Mouse (Mus musculus): ENCODE measurements around the gene Ncstn. TPM values are rescaled to one million over a fixed set of nuclear protein-coding genes. Genes with fewer than 3 reads are reported as not detected.

Ncstn gene
- polyA plus RNA-seq, 1 experiment from 2014 or later = 129 TPM

GRCm38 (mm10) chr1:172027010-172027808 is 55.4 kb downstream of the Ncstn start:
- peak overlapping the region; percentile 87 for H3K27ac ChIP-seq
- 1% methylated on average over 44 of the region's 54 CpGs for WGBS
- peak overlapping the region; percentile 65 for H3K4me2 ChIP-seq (ENCODE audit: low read length)
- peak; percentile 94 for ATAC-seq (replicated peaks; ENCODE audit: low FRiP score, low read depth)
- H3K36me3 ChIP-seq (ENCODE audit: insufficient read depth, low read length) = no peaks in the 10 kb centered on the region
- TF ChIP-seq CTCF (IDR thresholded peaks at IDR 0.05; ENCODE audit: low read depth) = no peak
- no peaks in the 10 kb centered on the region for H3K27me3 ChIP-seq (ENCODE audit: insufficient read depth, low read length)
- peak overlapping the region; percentile 93 for H3K4me3 ChIP-seq (replicated peaks; ENCODE audit: low read depth, low read length)
- peaks cover 19% of the 10 kb centered on the region for H3K4me1 ChIP-seq (replicated peaks; ENCODE audit: insufficient read depth, low read length)
- no peaks in the 10 kb centered on the region for H3K9me3 ChIP-seq (replicated peaks; ENCODE audit: low read length)
- DNase-seq (ENCODE audit: low spot score) = peak; percentile 90
- peak overlapping the region; percentile 93 for H3K9ac ChIP-seq (ENCODE audit: low read depth, low read length)

GRCm38 (mm10) chr1:172026201-172026901 is 56.2 kb downstream of the Ncstn start:
- Histone ChIP-seq H3K4me2 (ENCODE audit: low read length) (peak overlapping the region; percentile 65), H3K4me3 (replicated peaks; ENCODE audit: low read depth, low read length) (peak overlapping the region; percentile 93), H3K4me1 (replicated peaks; ENCODE audit: insufficient read depth, low read length) (peaks cover 19% of the 10 kb centered on the region), H3K36me3 (ENCODE audit: insufficient read depth, low read length) (no peaks in the 10 kb centered on the region), H3K9me3 (replicated peaks; ENCODE audit: low read length) (no peaks in the 10 kb centered on the region), H3K27ac (peak overlapping the region; percentile 87), H3K9ac (ENCODE audit: low read depth, low read length) (peak overlapping the region; percentile 93), H3K27me3 (ENCODE audit: insufficient read depth, low read length) (no peaks in the 10 kb centered on the region)
- DNase-seq (ENCODE audit: low spot score) (peak; percentile 79), ATAC-seq (replicated peaks; ENCODE audit: low FRiP score, low read depth) (peak; percentile 57)
- no peak for TF ChIP-seq CTCF (IDR thresholded peaks at IDR 0.05; ENCODE audit: low read depth)
- WGBS = 2% methylated on average over 23 of the region's 23 CpGs

- peak overlapping the region; percentile 93; the same call in 1 of the 2 replicates for H3K4me3 ChIP-seq (replicated peaks; ENCODE audit: low read depth, low read length)
- DNase-seq (ENCODE audit: low spot score) = no peak
Observed at GRCm38 (mm10) chr1:172025201-172025904, 57.2 kb downstream of the Ncstn start.

GRCm38 (mm10) chr1:172024140-172024895 is 58.3 kb downstream of the Ncstn start:
- H3K4me2 ChIP-seq (ENCODE audit: low read length) = peak overlapping the region; percentile 65
- no peaks in the 10 kb centered on the region for H3K27me3 ChIP-seq (ENCODE audit: insufficient read depth, low read length)
- H3K9ac ChIP-seq (ENCODE audit: low read depth, low read length) = no peak overlapping the region
- H3K27ac ChIP-seq = 0 out of 2 replicates have a peak overlapping the region, but pooled peaks have one; percentile 19
- no peak for ATAC-seq (replicated peaks; ENCODE audit: low FRiP score, low read depth)
- peaks cover 19% of the 10 kb centered on the region for H3K4me1 ChIP-seq (replicated peaks; ENCODE audit: insufficient read depth, low read length)
- H3K4me3 ChIP-seq (replicated peaks; ENCODE audit: low read depth, low read length) = no peak overlapping the region
- 60% methylated on average over 9 of the region's 9 CpGs for WGBS
- H3K36me3 ChIP-seq (ENCODE audit: insufficient read depth, low read length) = no peaks in the 10 kb centered on the region
- no peaks in the 10 kb centered on the region for H3K9me3 ChIP-seq (replicated peaks; ENCODE audit: low read length)
- DNase-seq (ENCODE audit: low spot score) = no peak
- TF ChIP-seq CTCF (IDR thresholded peaks at IDR 0.05; ENCODE audit: low read depth) = no peak

More at GRCm38 (mm10) chr1:172025201-172025904, 57.2 kb downstream of the Ncstn start:
- Histone ChIP-seq H3K9me3 (replicated peaks; ENCODE audit: low read length) (no peaks in the 10 kb centered on the region), H3K36me3 (ENCODE audit: insufficient read depth, low read length) (no peaks in the 10 kb centered on the region), H3K27ac (no peak overlapping the region), H3K4me2 (ENCODE audit: low read length) (peak overlapping the region; percentile 65), H3K4me1 (replicated peaks; ENCODE audit: insufficient read depth, low read length) (peaks cover 19% of the 10 kb centered on the region), H3K9ac (ENCODE audit: low read depth, low read length) (0 out of 2 replicates have a peak overlapping the region, but pooled peaks have one; percentile 8), H3K27me3 (ENCODE audit: insufficient read depth, low read length) (no peaks in the 10 kb centered on the region)
- 44% methylated on average over 8 of the region's 8 CpGs for WGBS
- no peak for TF ChIP-seq CTCF (IDR thresholded peaks at IDR 0.05; ENCODE audit: low read depth)
- ATAC-seq (replicated peaks; ENCODE audit: low FRiP score, low read depth) = no peak

GRCm38 (mm10) chr1:172019863-172020521 is 62.6 kb downstream of the Ncstn start:
- Histone ChIP-seq H3K4me3 (replicated peaks; ENCODE audit: low read depth, low read length) (no peak overlapping the region), H3K4me1 (replicated peaks; ENCODE audit: insufficient read depth, low read length) (peaks cover 38% of the 10 kb centered on the region), H3K27me3 (ENCODE audit: insufficient read depth, low read length) (no peaks in the 10 kb centered on the region), H3K36me3 (ENCODE audit: insufficient read depth, low read length) (no peaks in the 10 kb centered on the region), H3K9me3 (replicated peaks; ENCODE audit: low read length) (no peaks in the 10 kb centered on the region), H3K9ac (ENCODE audit: low read depth, low read length) (no peak overlapping the region), H3K27ac (no peak overlapping the region), H3K4me2 (ENCODE audit: low read length) (no peak overlapping the region)
- ATAC-seq (replicated peaks; ENCODE audit: low FRiP score, low read depth) (no peak), DNase-seq (ENCODE audit: low spot score) (peak; percentile 33)
- 48% methylated on average over 10 of the region's 10 CpGs for WGBS
- TF ChIP-seq CTCF (IDR thresholded peaks at IDR 0.05; ENCODE audit: low read depth) = no peak

All from kidney, postnatal 0 days (tissue).